Mouse (Mus musculus) MEL (cell line): ENCODE data around the gene Glyctk.

ENCODE experiments used
- CTCF ChIP-seq, 3 experiments: IDR thresholded peaks in 2 of 3; conservative IDR thresholded peaks in 1 of 3; 2 replicates each; pipeline ENCODE4 v1.5.1; 2011 to 2012; ENCODE audit warnings: low read length in 3 of 3, low read depth in 2 of 3, mild to moderate bottlenecking in 2 of 3, improper control_type of control experiment in 1 of 3, inconsistent platforms in 1 of 3, mixed read lengths in 1 of 3, moderate library complexity in 1 of 3; ENCODE audit not compliant: control insufficient read depth in 1 of 3, insufficient read depth in 1 of 3, poor library complexity in 1 of 3, severe bottlenecking in 1 of 3
- HCFC1 ChIP-seq: IDR thresholded peaks from 2 replicates; pipeline ENCODE4 v1.6.1; 2012; ENCODE audit warnings: low read depth, mild to moderate bottlenecking, inconsistent platforms, low read length, improper control_type of control experiment, moderate library complexity
- MAX ChIP-seq: IDR thresholded peaks from 2 replicates; pipeline ENCODE4 v1.6.1; 2011; ENCODE audit warnings: low read length, improper control_type of control experiment
- NELFE ChIP-seq: IDR thresholded peaks from 2 replicates; pipeline ENCODE4 v1.6.1; 2011; ENCODE audit warnings: low read depth, low read length, improper control_type of control experiment

DNA sequence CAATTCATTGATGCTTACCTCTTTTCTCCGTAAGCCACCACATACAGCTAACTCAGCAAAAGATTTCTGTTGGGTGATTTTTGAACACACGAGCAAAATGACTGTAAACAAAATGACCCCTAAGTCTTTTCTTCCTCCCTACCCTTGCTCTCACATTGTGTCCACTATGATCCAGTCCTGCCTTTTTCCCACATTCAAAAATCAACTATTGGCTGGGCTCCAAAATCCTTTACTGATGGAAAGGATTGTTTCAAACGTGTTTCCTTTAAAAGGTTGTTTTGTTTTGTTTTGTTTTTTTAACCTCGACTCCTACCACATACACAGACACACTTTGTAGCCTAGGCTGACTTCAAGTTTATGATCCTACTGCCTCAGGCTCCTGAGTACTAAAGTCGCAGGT is 2.5 kb upstream of the Glyctk start:
- TF ChIP-seq NELFE (no peak), MAX (no peak), CTCF (IDR thresholded peaks at IDR 0.05 in 2 of 3, conservative IDR thresholded peaks at IDR 0.05 in 1 of 3; ENCODE audit: control insufficient read depth in 1 of 3, insufficient read depth in 1 of 3, low read depth in 2 of 3, low read length in 3 of 3, poor library complexity in 1 of 3, severe bottlenecking in 1 of 3) (no peak), HCFC1 (no peak)
